ENCODE assay signal across 8 mouse cellular contexts in the genomic region with DNA sequence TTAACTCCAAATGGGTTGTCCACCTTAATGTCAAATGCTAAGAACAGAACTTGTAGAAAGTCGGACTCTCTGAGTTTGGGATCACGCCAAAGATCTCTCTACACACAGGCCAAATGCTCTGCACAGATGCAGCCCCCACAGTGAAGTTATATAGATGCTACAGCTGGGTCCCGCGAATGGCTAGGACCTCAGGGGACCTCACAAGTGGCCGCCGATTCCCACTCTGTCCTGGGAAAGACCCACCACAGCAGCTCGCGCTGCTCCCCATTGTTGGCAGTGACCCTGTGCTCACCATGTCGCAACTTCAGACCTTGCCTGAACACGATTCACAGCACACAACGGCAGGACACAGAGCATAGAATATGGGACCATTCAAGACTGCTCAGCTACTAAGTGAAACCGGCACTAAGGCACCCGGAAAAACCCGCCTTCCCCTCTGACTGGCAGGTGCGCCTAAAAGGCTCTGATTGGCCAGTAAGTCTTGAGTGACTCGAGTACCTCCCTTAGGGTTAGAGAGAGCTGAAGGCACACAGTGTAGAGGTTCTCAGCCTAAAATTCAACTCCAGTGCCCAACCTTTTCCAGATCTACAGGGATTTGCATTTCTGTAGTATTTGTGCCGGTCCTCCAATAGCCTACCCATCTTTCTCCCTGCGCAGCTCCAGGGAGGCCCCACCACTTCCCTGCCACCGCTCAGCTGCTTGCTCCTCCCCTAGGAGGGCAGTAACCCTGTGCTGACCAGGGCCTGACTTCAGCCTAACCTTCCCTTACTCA. TPM values are rescaled to one million over a fixed set of nuclear protein-coding genes. Genes with fewer than 3 reads are reported as not detected.
DNase-seq lines count a peak whose midpoint lies in the region; ATAC-seq lines count a peak whose summit lies in the region.

No protein-coding gene starts in this region.

- H3K27ac ChIP-seq in brown adipose tissue, adult 24 weeks (replicated peaks; ENCODE audit: low read depth, low read length), result peak overlapping the region; percentile 87
- peak overlapping the region in 1 of 2 experiments; percentile 60; a peak in 1 of 4 replicates for H3K27ac ChIP-seq in heart, embryonic 14.5 days (replicated peaks in 1 of 2; ENCODE audit: control insufficient read depth in 1 of 2, insufficient read depth in 1 of 2, low read depth in 2 of 2, low read length in 2 of 2)
- H3K27ac ChIP-seq in liver, embryonic 13.5 days, result peak overlapping the region; percentile 75
- peak overlapping the region; percentile 65 for H3K27ac ChIP-seq in stomach, embryonic 16.5 days (ENCODE audit: low read length)

- ATAC-seq in heart, embryonic 14.5 days (ENCODE audit: insufficient number of reproducible peaks, insufficient read depth, low FRiP score, low read depth), result peak; percentile 98
- peak; percentile 98 for ATAC-seq in liver, embryonic 13.5 days (ENCODE audit: low read depth)
- peak; percentile 98 for ATAC-seq in stomach, embryonic 16.5 days (ENCODE audit: insufficient read depth, low FRiP score)

- WGBS in heart, embryonic 14.5 days, result 3% methylated on average over 19 of the region's 19 CpGs
- WGBS in liver, embryonic 13.5 days (ENCODE audit: insufficient replicate concordance), result 1% methylated on average over 19 of the region's 19 CpGs
- under 1% methylated on average over 19 of the region's 19 CpGs for WGBS in stomach, embryonic 16.5 days

- H3K9me3 ChIP-seq in heart, embryonic 14.5 days (ENCODE audit: control insufficient read depth, low read length), result no peaks in the 10 kb centered on the region
- H3K9me3 ChIP-seq in liver, embryonic 13.5 days (replicated peaks), result no peaks in the 10 kb centered on the region
- H3K9me3 ChIP-seq in stomach, embryonic 16.5 days (replicated peaks; ENCODE audit: control insufficient read depth, low read length), result no peaks in the 10 kb centered on the region

- peak overlapping the region; percentile 99 for H3K4me3 ChIP-seq in brown adipose tissue, adult 24 weeks (ENCODE audit: insufficient read depth, low read depth, low read length)
- H3K4me3 ChIP-seq in heart, embryonic 14.5 days (ENCODE audit: control insufficient read depth in 1 of 2, insufficient read depth in 1 of 2, low read depth in 1 of 2, low read length in 2 of 2), result peak overlapping the region; percentile 58 to 86
- peak overlapping the region; percentile 74 for H3K4me3 ChIP-seq in liver, embryonic 13.5 days (replicated peaks)
- peak overlapping the region; percentile 65 for H3K4me3 ChIP-seq in stomach, embryonic 16.5 days (replicated peaks; ENCODE audit: low read length)

- H3K4me2 ChIP-seq in heart, embryonic 14.5 days (ENCODE audit: low read length), result peak overlapping the region; percentile 54
- peak overlapping the region; percentile 69 for H3K4me2 ChIP-seq in liver, embryonic 13.5 days
- H3K4me2 ChIP-seq in stomach, embryonic 16.5 days (ENCODE audit: low read depth, low read length), result peak overlapping the region; percentile 46

- no peaks in the 10 kb centered on the region for H3K4me1 ChIP-seq in brown adipose tissue, adult 24 weeks (ENCODE audit: control insufficient read depth, insufficient read depth, insufficient read length, low read length)
- no peaks in the 10 kb centered on the region for H3K4me1 ChIP-seq in heart, embryonic 14.5 days (ENCODE audit: control insufficient read depth in 2 of 2, insufficient read depth in 2 of 2, low read length in 2 of 2)
- 0 out of 2 replicates have a peak, but pooled peaks cover 5% of the 10 kb centered on the region for H3K4me1 ChIP-seq in liver, embryonic 13.5 days (replicated peaks)
- no peaks in the 10 kb centered on the region for H3K4me1 ChIP-seq in stomach, embryonic 16.5 days (ENCODE audit: control insufficient read depth, insufficient read depth, low read length)

- H3K36me3 ChIP-seq in heart, embryonic 14.5 days (ENCODE audit: control insufficient read depth, insufficient read depth, low read length), result no peaks in the 10 kb centered on the region
- H3K36me3 ChIP-seq in liver, embryonic 13.5 days, result no peaks in the 10 kb centered on the region
- H3K36me3 ChIP-seq in stomach, embryonic 16.5 days (ENCODE audit: control insufficient read depth, insufficient read depth, low read length), result no peaks in the 10 kb centered on the region

- H3K9ac ChIP-seq in heart, embryonic 14.5 days (ENCODE audit: low read length), result peak overlapping the region; percentile 75
- H3K9ac ChIP-seq in liver, embryonic 13.5 days, result peak overlapping the region; percentile 79
- H3K9ac ChIP-seq in stomach, embryonic 16.5 days (ENCODE audit: low read length), result peak overlapping the region; percentile 75

- DNase-seq in CD4-positive, CD25-positive, alpha-beta regulatory T cell, adult 2 months (ENCODE audit: low read depth, low spot score), result peak; percentile 87
- peak; percentile 86 for DNase-seq in fibroblast of lung, adult 2 months (ENCODE audit: low read depth)
- peak; percentile 90 for DNase-seq in kidney, postnatal 14 days
- peak; percentile 76 for DNase-seq in liver, embryonic 13.5 days
- peak; percentile 73 for DNase-seq in neural tube, embryonic 10.5 days (ENCODE audit: extremely low spot score, low spot score)

- no peaks in the 10 kb centered on the region for H3K27me3 ChIP-seq in heart, embryonic 14.5 days (ENCODE audit: control insufficient read depth, insufficient read depth, low read length)
- H3K27me3 ChIP-seq in liver, embryonic 13.5 days, result no peaks in the 10 kb centered on the region
- no peaks in the 10 kb centered on the region for H3K27me3 ChIP-seq in stomach, embryonic 16.5 days (ENCODE audit: control insufficient read depth, insufficient read depth, low read length)

RNA-seq across cellular contexts. Expression of gene Gm17655, which starts 14.5 kb away (rescaled TPM):
- polyA plus RNA-seq in brown adipose tissue, adult 24 weeks (2012; ENCODE audit: insufficient read depth, insufficient read length, missing spikeins), result 1.6 and 2.3 TPM in 2 replicates
- 1.3 and 3.9 TPM in 2 replicates for polyA plus RNA-seq in heart, embryonic 14.5 days (2014; fragmentation: Nextera tagmentation; extraction: Ambion mirVana)
- 1.4 and 1.5 TPM in 2 replicates for polyA plus RNA-seq in liver, embryonic 13.5 days (2015; fragmentation: Nextera tagmentation; extraction: Ambion mirVana)
- polyA plus RNA-seq in stomach, embryonic 16.5 days (2015; fragmentation: Nextera tagmentation; extraction: Ambion mirVana), result 2.8 and 5.3 TPM in 2 replicates

RNA-seq across cellular contexts. Expression of gene Gm35315, which starts 36.4 kb away (rescaled TPM):
- polyA plus RNA-seq in brown adipose tissue, adult 24 weeks (2012; ENCODE audit: insufficient read depth, insufficient read length, missing spikeins), result 0.32 TPM in 1 of 2 replicates, not detected in the other
- 0.11 and 0.16 TPM in 2 replicates for polyA plus RNA-seq in heart, embryonic 14.5 days (2014; fragmentation: Nextera tagmentation; extraction: Ambion mirVana)
- 1.1 and 1.6 TPM in 2 replicates for polyA plus RNA-seq in liver, embryonic 13.5 days (2015; fragmentation: Nextera tagmentation; extraction: Ambion mirVana)
- 1.8 and 2.0 TPM in 2 replicates for polyA plus RNA-seq in stomach, embryonic 16.5 days (2015; fragmentation: Nextera tagmentation; extraction: Ambion mirVana)

RNA-seq across cellular contexts. Expression of gene Plcxd1, which starts 41.9 kb away (rescaled TPM):
- not detected in 2 replicates for polyA plus RNA-seq in brown adipose tissue, adult 24 weeks (2012; ENCODE audit: insufficient read depth, insufficient read length, missing spikeins)
- polyA plus RNA-seq in heart, embryonic 14.5 days (2014; fragmentation: Nextera tagmentation; extraction: Ambion mirVana), result 0.23 and 0.30 TPM in 2 replicates
- polyA plus RNA-seq in liver, embryonic 13.5 days (2015; fragmentation: Nextera tagmentation; extraction: Ambion mirVana), result 0.25 and 0.36 TPM in 2 replicates
- 1.3 and 1.4 TPM in 2 replicates for polyA plus RNA-seq in stomach, embryonic 16.5 days (2015; fragmentation: Nextera tagmentation; extraction: Ambion mirVana)

RNA-seq across cellular contexts. Expression of gene Gtpbp6, which starts 50.2 kb away (rescaled TPM):
- 13.1 and 15.4 TPM in 2 replicates for polyA plus RNA-seq in brown adipose tissue, adult 24 weeks (2012; ENCODE audit: insufficient read depth, insufficient read length, missing spikeins)
- 15.9 and 22.0 TPM in 2 replicates for polyA plus RNA-seq in heart, embryonic 14.5 days (2014; fragmentation: Nextera tagmentation; extraction: Ambion mirVana)
- 9.5 and 10.0 TPM in 2 replicates for polyA plus RNA-seq in liver, embryonic 13.5 days (2015; fragmentation: Nextera tagmentation; extraction: Ambion mirVana)
- polyA plus RNA-seq in stomach, embryonic 16.5 days (2015; fragmentation: Nextera tagmentation; extraction: Ambion mirVana), result 25.8 and 29.0 TPM in 2 replicates

RNA-seq across cellular contexts. Expression of gene Zfp605, which starts 52.1 kb away (rescaled TPM):
- polyA plus RNA-seq in brown adipose tissue, adult 24 weeks (2012; ENCODE audit: insufficient read depth, insufficient read length, missing spikeins), result 1.7 and 3.0 TPM in 2 replicates
- 2.4 and 2.7 TPM in 2 replicates for polyA plus RNA-seq in heart, embryonic 14.5 days (2014; fragmentation: Nextera tagmentation; extraction: Ambion mirVana)
- polyA plus RNA-seq in liver, embryonic 13.5 days (2015; fragmentation: Nextera tagmentation; extraction: Ambion mirVana), result 1.3 and 1.7 TPM in 2 replicates
- 2.7 and 3.0 TPM in 2 replicates for polyA plus RNA-seq in stomach, embryonic 16.5 days (2015; fragmentation: Nextera tagmentation; extraction: Ambion mirVana)
